Mouse (Mus musculus) adrenal gland, adult 2 months (tissue): ENCODE results near the gene Ddx49. TPM values are rescaled to one million over a fixed set of nuclear protein-coding genes. Genes with fewer than 3 reads are reported as not detected.

Experiments used
- DNase-seq: peaks from one replicate; pipeline ENCODE4 v3.0.0; 2021
- polyA plus RNA-seq: library from polyadenylated mRNA; depleted of rRNA; stranded (reverse); fragments of >200 nt; gene quantifications from 2 replicates; pipeline ENCODE4 v1.2.3, GENCODE M21; 2012; rRNA removed
- total RNA-seq, 2 experiments: library from RNA; stranded (reverse); gene quantifications; 2 replicates each; pipeline ENCODE4 v1.2.3; 2021

The Ddx49 gene
- total and polyA plus RNA-seq, 3 experiments = 57.7 to 69.5 (median 62.5) TPM

DNA sequence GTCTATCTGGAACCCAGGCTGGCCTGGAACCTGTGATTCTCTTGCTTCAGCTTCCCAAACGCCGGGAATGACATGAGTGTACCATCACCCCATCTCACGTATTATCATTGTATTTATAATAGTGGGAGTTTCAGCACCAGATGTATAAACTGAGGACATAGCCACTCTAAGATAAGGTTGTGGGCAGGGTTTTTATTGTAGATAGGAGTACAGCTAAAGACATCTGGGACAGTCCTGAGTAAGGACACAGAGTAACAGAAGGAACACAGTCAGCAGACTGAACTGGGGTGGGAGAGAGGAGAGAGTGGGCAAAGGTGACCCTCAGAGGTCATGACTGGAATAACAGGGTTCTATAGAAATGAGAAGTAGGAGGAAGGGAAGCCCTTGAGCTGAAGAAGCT, 34.6 kb downstream of the Ddx49 start:
- DNase-seq = no peak

DNA sequence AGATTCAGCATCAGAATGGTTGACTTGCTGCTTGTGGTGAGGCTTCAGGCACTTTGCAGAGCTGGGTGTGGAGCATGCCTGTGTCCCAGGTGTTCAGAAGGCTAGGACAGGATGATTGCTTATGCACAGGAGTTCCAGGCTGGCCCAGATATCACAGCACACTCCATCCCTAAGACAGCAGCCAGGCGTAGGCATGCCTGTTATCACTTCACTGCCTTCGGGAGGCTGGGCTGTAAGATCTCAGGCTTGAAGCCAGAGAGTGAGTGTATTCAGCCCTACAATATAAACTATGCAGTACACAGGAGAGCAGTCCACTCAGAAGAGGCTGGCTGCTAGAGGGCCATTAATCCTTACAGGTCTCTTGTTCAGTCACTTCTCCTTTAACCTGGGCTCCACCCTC, 43.2 kb downstream of the Ddx49 start:
- no peak for DNase-seq

DNA sequence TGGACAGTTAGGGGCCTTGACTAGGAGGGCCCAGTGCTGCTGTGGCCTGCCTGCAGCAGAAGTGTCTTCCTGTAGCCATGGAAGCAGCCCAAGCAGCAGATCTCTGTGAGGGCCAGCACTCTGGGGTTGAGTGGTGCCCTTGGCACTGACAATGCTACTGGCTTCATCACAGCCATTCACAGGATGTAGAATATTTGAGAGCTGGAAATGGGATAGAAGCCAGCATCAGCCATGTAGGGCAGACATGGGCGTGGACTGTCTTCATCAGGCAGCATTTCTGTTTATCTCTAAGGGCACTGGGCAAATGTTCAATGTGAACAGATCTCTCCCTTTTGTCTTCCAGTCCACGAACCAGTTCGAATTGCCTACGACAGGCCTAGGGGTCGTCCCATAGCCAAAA, 43.7 kb downstream of the Ddx49 start:
- no peak for DNase-seq

DNA sequence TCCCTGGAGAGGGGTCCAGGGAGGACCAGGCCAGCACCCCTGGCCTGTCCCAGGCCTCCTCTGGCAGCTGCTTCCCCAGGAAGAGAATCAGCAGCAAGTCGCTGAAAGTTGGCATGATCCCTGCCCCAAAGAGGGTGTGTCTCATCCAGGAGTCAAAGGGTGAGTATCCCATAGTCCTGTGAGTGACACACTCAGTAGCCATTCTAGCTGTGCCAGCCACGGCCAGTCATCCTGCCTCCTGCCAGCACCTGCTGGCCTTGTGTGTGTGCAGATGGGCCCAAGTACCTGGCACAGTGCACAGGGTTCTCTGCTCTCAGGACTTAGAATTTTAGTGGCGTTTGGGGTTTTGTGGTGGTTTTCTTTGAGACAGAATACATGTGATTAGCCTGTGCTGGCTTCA, 44.8 kb downstream of the Ddx49 start:
- DNase-seq = no peak

DNA sequence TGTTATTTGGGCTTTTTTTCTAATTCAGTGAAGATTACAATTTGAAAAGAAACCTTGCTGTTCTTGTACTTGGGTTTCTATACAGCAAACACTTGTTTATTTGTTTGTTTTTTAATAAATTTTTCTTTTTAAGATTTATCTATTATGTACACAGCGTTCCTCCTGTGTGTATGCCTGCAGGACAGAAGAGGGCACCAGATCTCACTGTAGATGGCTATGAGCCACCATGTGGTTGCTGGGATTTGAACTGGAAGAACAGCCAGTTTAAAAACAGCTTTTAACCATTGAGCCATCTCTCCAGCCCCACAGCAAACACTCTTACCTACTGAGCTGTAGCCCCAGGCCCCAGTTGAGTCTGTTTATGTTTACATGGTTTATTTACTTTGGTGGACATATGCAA, 47.7 kb downstream of the Ddx49 start:
- DNase-seq = no peak

DNA sequence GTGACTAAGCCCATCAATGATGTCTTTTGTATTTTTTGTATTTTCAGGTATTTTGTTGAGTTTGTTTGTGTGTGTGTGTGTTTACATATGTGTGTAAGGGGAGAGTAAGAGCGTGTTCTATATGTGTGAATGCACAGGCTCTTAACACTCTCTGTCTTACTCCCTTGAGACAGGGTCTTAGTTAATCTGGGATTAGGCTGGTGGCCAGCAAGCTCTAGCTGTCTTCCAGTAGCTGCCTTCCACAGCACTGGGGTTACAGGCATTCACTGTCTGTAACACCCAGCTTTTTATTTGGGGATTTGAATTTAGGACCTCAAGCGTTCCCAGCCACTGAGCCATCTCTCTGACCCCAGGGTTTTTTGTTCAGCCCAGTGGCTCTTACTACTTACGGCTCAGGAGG, 54.4 kb downstream of the Ddx49 start:
- DNase-seq = no peak

DNA sequence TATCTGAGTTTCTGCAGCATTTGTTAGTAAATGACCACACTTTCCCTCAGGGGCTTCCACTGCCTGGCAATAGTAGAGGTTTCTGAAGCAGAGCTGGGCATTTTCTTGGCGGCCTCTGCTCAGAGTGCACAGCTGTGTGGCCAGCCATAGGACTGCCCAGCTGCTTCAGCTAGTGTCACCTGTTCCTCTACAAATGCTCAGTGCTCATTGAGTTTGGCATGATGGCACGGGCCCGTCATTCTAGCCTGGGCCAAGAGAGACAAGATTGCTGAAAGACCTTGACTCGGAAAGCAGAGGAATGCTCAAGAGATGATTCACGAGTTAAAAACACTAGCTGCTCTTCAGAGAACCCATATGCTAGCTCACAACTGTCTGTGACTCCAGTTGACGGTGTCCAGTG, 55.7 kb downstream of the Ddx49 start:
- DNase-seq = peak; percentile 73

Other genes starting within 250 kb of the Ddx49 start
- 1 to 10 TPM in 1 of 2 experiments, under 1 TPM in 1; 0.86 to 1.6 TPM for gene Tm6sf2, start 229.6 kb downstream of the Ddx49 start, total RNA-seq
- 3.2 and 4.1 TPM in 2 replicates for gene Tm6sf2, start 229.6 kb downstream of the Ddx49 start, polyA plus RNA-seq
- under 1 TPM; 0.43 to 0.59 TPM for gene Hapln4, start 219.0 kb downstream of the Ddx49 start, total RNA-seq
- gene Hapln4, start 219.0 kb downstream of the Ddx49 start, polyA plus RNA-seq = 0.20 and 0.33 TPM in 2 replicates
- under 1 TPM; 0.24 to 0.26 TPM for gene Ncan, start 181.6 kb downstream of the Ddx49 start, total RNA-seq
- gene Ncan, start 181.6 kb downstream of the Ddx49 start, polyA plus RNA-seq = 0.89 and 1.3 TPM in 2 replicates
- 10 to 100 TPM; 19.1 to 20.0 TPM for gene Nr2c2ap, start 171.2 kb downstream of the Ddx49 start, total RNA-seq
- 11.9 and 12.4 TPM in 2 replicates for gene Nr2c2ap, start 171.2 kb downstream of the Ddx49 start, polyA plus RNA-seq
- gene Rfxank, start 163.3 kb downstream of the Ddx49 start, total RNA-seq = 10 to 100 TPM; 15.4 to 18.0 TPM
- 13.6 and 16.6 TPM in 2 replicates for gene Rfxank, start 163.3 kb downstream of the Ddx49 start, polyA plus RNA-seq
- 10 to 100 TPM; 57.1 to 57.8 TPM for gene Borcs8, start 163.0 kb downstream of the Ddx49 start, total RNA-seq
- 70.4 and 84.8 TPM in 2 replicates for gene Borcs8, start 163.0 kb downstream of the Ddx49 start, polyA plus RNA-seq
- gene Mef2b, start 162.8 kb downstream of the Ddx49 start, total RNA-seq = under 1 TPM; 0.45 to 0.63 TPM
- 1.5 and 2.2 TPM in 2 replicates for gene Mef2b, start 162.8 kb downstream of the Ddx49 start, polyA plus RNA-seq
- 10 to 100 TPM; 66.5 to 74.0 TPM for gene Tmem161a, start 130.1 kb downstream of the Ddx49 start, total RNA-seq
- gene Tmem161a, start 130.1 kb downstream of the Ddx49 start, polyA plus RNA-seq = 277 and 300 TPM in 2 replicates
- gene Slc25a42, start 90.2 kb downstream of the Ddx49 start, total RNA-seq = 10 to 100 TPM; 40.9 to 49.3 TPM
- 72.6 and 85.8 TPM in 2 replicates for gene Slc25a42, start 90.2 kb downstream of the Ddx49 start, polyA plus RNA-seq
- gene Sugp2, start 68.3 kb downstream of the Ddx49 start, total RNA-seq = 10 to 100 TPM; 31.8 to 31.9 TPM
- gene Sugp2, start 68.3 kb downstream of the Ddx49 start, polyA plus RNA-seq = 34.8 and 36.2 TPM in 2 replicates
- gene Armc6, start 68.0 kb downstream of the Ddx49 start, total RNA-seq = 10 to 100 TPM; 10.8 to 11.5 TPM
- 17.4 and 21.2 TPM in 2 replicates for gene Armc6, start 68.0 kb downstream of the Ddx49 start, polyA plus RNA-seq
- gene Homer3, start 19.7 kb downstream of the Ddx49 start, total RNA-seq = 10 to 100 TPM; 16.0 to 21.8 TPM
- 56.8 and 68.4 TPM in 2 replicates for gene Homer3, start 19.7 kb downstream of the Ddx49 start, polyA plus RNA-seq
- 100 to 1,000 TPM; 203 to 233 TPM for gene Cope, start within 50 bp of the Ddx49 start, total RNA-seq
- gene Cope, start within 50 bp of the Ddx49 start, polyA plus RNA-seq = 491 and 579 TPM in 2 replicates
- 1 to 10 TPM; 2.5 to 3.8 TPM for gene Cers1, start 13.3 kb upstream of the Ddx49 start, total RNA-seq
- gene Cers1, start 13.3 kb upstream of the Ddx49 start, polyA plus RNA-seq = 4.9 and 5.2 TPM in 2 replicates
- gene Gdf1, start 27.3 kb upstream of the Ddx49 start, total RNA-seq = under 1 TPM in 1 of 2 experiments, not detected in 1; 0.41 TPM
- 7.9 and 9.8 TPM in 2 replicates for gene Gdf1, start 27.3 kb upstream of the Ddx49 start, polyA plus RNA-seq
- gene Upf1, start 50.8 kb upstream of the Ddx49 start, total RNA-seq = 10 to 100 TPM; 60.0 to 60.5 TPM
- gene Upf1, start 50.8 kb upstream of the Ddx49 start, polyA plus RNA-seq = 45.1 and 53.3 TPM in 2 replicates
- under 1 TPM; 0.14 to 0.35 TPM for gene Comp, start 71.1 kb upstream of the Ddx49 start, total RNA-seq
- gene Comp, start 71.1 kb upstream of the Ddx49 start, polyA plus RNA-seq = 0.38 and 0.44 TPM in 2 replicates
- gene Crtc1, start 137.1 kb upstream of the Ddx49 start, total RNA-seq = 10 to 100 TPM; 20.6 to 25.0 TPM
- gene Crtc1, start 137.1 kb upstream of the Ddx49 start, polyA plus RNA-seq = 48.5 and 50.5 TPM in 2 replicates
- 10 to 100 TPM; 21.7 to 25.8 TPM for gene Klhl26, start 174.5 kb upstream of the Ddx49 start, total RNA-seq
- 119 and 121 TPM in 2 replicates for gene Klhl26, start 174.5 kb upstream of the Ddx49 start, polyA plus RNA-seq
- gene Tmem59l, start 184.9 kb upstream of the Ddx49 start, total RNA-seq = 10 to 100 TPM; 16.8 to 24.3 TPM
- gene Tmem59l, start 184.9 kb upstream of the Ddx49 start, polyA plus RNA-seq = 42.9 and 55.8 TPM in 2 replicates
- 1 to 10 TPM in 1 of 2 experiments, under 1 TPM in 1; 0.58 to 1.4 TPM for gene Crlf1, start 190.7 kb upstream of the Ddx49 start, total RNA-seq
- gene Crlf1, start 190.7 kb upstream of the Ddx49 start, polyA plus RNA-seq = 0.58 and 1.2 TPM in 2 replicates
- gene Rex1bd, start 204.3 kb upstream of the Ddx49 start, total RNA-seq = 100 to 1,000 TPM; 148 to 164 TPM
- 327 and 373 TPM in 2 replicates for gene Rex1bd, start 204.3 kb upstream of the Ddx49 start, polyA plus RNA-seq
- 1,000 to 10,000 TPM; 1,627 to 1,685 TPM for gene Uba52, start 208.3 kb upstream of the Ddx49 start, total RNA-seq
- gene Uba52, start 208.3 kb upstream of the Ddx49 start, polyA plus RNA-seq = 619 and 1,322 TPM in 2 replicates
- gene Fkbp8, start 225.2 kb upstream of the Ddx49 start, total RNA-seq = 100 to 1,000 TPM; 269 to 287 TPM
- 602 and 610 TPM in 2 replicates for gene Fkbp8, start 225.2 kb upstream of the Ddx49 start, polyA plus RNA-seq
- gene Kxd1, start 225.5 kb upstream of the Ddx49 start, total RNA-seq = 10 to 100 TPM; 75.9 to 82.8 TPM
- gene Kxd1, start 225.5 kb upstream of the Ddx49 start, polyA plus RNA-seq = 83.0 and 87.3 TPM in 2 replicates
- gene Ell, start 237.0 kb upstream of the Ddx49 start, total RNA-seq = 10 to 100 TPM; 26.1 to 29.6 TPM
- gene Ell, start 237.0 kb upstream of the Ddx49 start, polyA plus RNA-seq = 31.1 and 36.1 TPM in 2 replicates